Mouse (Mus musculus) stomach, postnatal 0 days (tissue): Measurements from ENCODE around the gene Kcna7.

Experiments used
- CTCF ChIP-seq: IDR thresholded peaks from 2 replicates; pipeline ENCODE4 v1.5.1; 2016; ENCODE audit warnings: antibody characterized with exemption, low read depth, mild to moderate bottlenecking, moderate library complexity
- EP300 ChIP-seq: optimal IDR thresholded peaks from 2 replicates; pipeline ENCODE3; 2016; ENCODE audit warnings: antibody characterized with exemption

- TF ChIP-seq CTCF (no peak), EP300 (no peak)
Measured at GRCm38 (mm10) chr7:45407836-45408235, 2.4 kb downstream of the Kcna7 start.
